Mouse (Mus musculus) C2C12 (cell line): Measurements from ENCODE around the gene Tfap2a. TPM values are rescaled to one million over a fixed set of nuclear protein-coding genes. Genes with fewer than 3 reads are reported as not detected.

Experiments used
- H3K27me3 ChIP-seq: one replicate; pipeline ENCODE4 v1.6.1; 2011; ENCODE audit not compliant: control insufficient read depth, insufficient read depth, insufficient read length
- H3K36me3 ChIP-seq: one replicate; pipeline ENCODE4 v1.6.1; 2011; ENCODE audit not compliant: control insufficient read depth, insufficient read depth
- H3K4me3 ChIP-seq: one replicate; pipeline ENCODE4 v1.5.1; 2011; ENCODE audit warnings: mild to moderate bottlenecking, control low read depth; ENCODE audit not compliant: poor library complexity, insufficient read depth, severe bottlenecking
- H3K79me2 ChIP-seq: one replicate; pipeline ENCODE4 v1.6.1; 2011; ENCODE audit not compliant: control insufficient read depth, insufficient read depth
- H3K79me3 ChIP-seq: one replicate; pipeline ENCODE4 v1.6.1; 2011; ENCODE audit warnings: low read depth, control low read depth
- H3ac ChIP-seq: one replicate; pipeline ENCODE3; 2011; ENCODE audit warnings: low read depth; ENCODE audit not compliant: control insufficient read depth, insufficient read length
- CEBPB ChIP-seq: IDR thresholded peaks from one replicate; pipeline ENCODE4 v1.6.1; 2011; ENCODE audit warnings: low read depth, mild to moderate bottlenecking, control low read depth, moderate library complexity
- CTCF ChIP-seq: IDR thresholded peaks from one replicate; pipeline ENCODE4 v1.5.1; 2011; ENCODE audit not compliant: control insufficient read depth, insufficient read depth, insufficient read length
- FOSL1 ChIP-seq: IDR thresholded peaks from one replicate; pipeline ENCODE4 v1.8.0; 2011; ENCODE audit warnings: mild to moderate bottlenecking, low read length; ENCODE audit not compliant: poor library complexity, insufficient read depth, severe bottlenecking
- MAX ChIP-seq: IDR thresholded peaks from one replicate; pipeline ENCODE4 v1.6.1; 2011; ENCODE audit warnings: mild to moderate bottlenecking, control low read depth
- MYOD1 ChIP-seq: IDR thresholded peaks from one replicate; pipeline ENCODE4 v1.6.1; 2011; ENCODE audit warnings: low read depth; ENCODE audit not compliant: control insufficient read depth, insufficient read length
- MYOG ChIP-seq: IDR thresholded peaks from one replicate; pipeline ENCODE4 v1.6.1; 2011; ENCODE audit not compliant: control insufficient read depth, insufficient read length; ENCODE audit errors: extremely low read depth
- USF1 ChIP-seq: IDR thresholded peaks from one replicate; pipeline ENCODE4 v1.6.1; 2011; ENCODE audit warnings: low read depth, mild to moderate bottlenecking, control low read depth, moderate library complexity
- polyA plus RNA-seq: library from polyadenylated mRNA; unstranded; fragments of >200 nt; fragmentation: generic; extraction: Trizol; gene quantifications from one replicate; pipeline ENCODE4 v1.2.1, GENCODE M21; 2012; ENCODE audit warnings: missing spikeins

Gene Tfap2a
- polyA plus RNA-seq, 1 experiment: 0.89 TPM

- Histone ChIP-seq H3K4me3 (no peak overlapping the region), H3K79me2 (no peaks in the 10 kb centered on the region), H3K79me3 (no peaks in the 10 kb centered on the region), H3K27me3 (peaks cover 6% of the 10 kb centered on the region), H3ac (no peak overlapping the region), H3K36me3 (no peaks in the 10 kb centered on the region)
- no peak for TF ChIP-seq MYOD1
These were observed 21.1 kb downstream of the Tfap2a start for GRCm38 (mm10) chr13:40716771-40717716.

GRCm38 (mm10) chr13:40714531-40714930 is 23.6 kb downstream of the Tfap2a start:
- no peaks in the 10 kb centered on the region for H3K36me3 ChIP-seq
- peaks cover 21% of the 10 kb centered on the region for H3K27me3 ChIP-seq
- TF ChIP-seq MYOG (no peak), CTCF (no peak), MAX (no peak), CEBPB (no peak), FOSL1 (no peak), MYOD1 (no peak), USF1 (no peak)
- H3K4me3 ChIP-seq: no peak overlapping the region
- no peaks in the 10 kb centered on the region for H3K79me2 ChIP-seq
- no peaks in the 10 kb centered on the region for H3K79me3 ChIP-seq
- no peak overlapping the region for H3ac ChIP-seq

DNA sequence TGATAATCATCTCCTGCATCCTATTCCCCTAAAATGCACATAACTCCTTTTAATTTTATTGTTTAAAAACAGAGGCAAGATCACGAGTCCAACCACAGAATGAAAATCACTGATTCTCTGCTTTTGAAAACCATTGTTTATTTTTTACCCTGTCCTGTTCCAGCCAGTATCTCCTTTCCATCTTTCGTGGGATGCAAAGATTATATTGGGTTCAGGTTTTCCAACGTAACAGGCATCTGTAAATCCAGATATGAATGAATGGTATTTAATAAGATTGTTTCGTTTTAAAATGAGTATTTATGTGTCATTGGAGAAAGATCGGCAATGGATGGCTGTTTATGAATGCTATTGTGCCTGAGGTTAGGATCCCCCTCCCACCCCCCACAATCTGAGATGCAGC is 24.5 kb downstream of the Tfap2a start:
- H3K4me3 ChIP-seq: no peak overlapping the region
- no peaks in the 10 kb centered on the region for H3K79me3 ChIP-seq
- TF ChIP-seq CTCF: no peak
- no peak for TF ChIP-seq USF1
- no peak for TF ChIP-seq MAX
- TF ChIP-seq FOSL1: no peak
- TF ChIP-seq CEBPB: no peak
- no peak for TF ChIP-seq MYOD1
- TF ChIP-seq MYOG: no peak
- H3ac ChIP-seq: no peak overlapping the region
- peaks cover 29% of the 10 kb centered on the region for H3K27me3 ChIP-seq
- H3K79me2 ChIP-seq: no peaks in the 10 kb centered on the region
- no peaks in the 10 kb centered on the region for H3K36me3 ChIP-seq

GRCm38 (mm10) chr13:40713241-40713640 is 24.9 kb downstream of the Tfap2a start:
- Histone ChIP-seq H3K79me2 (no peaks in the 10 kb centered on the region), H3K36me3 (no peaks in the 10 kb centered on the region), H3K27me3 (peaks cover 29% of the 10 kb centered on the region)

GRCm38 (mm10) chr13:40712526-40712832 is 25.7 kb downstream of the Tfap2a start:
- H3ac ChIP-seq: no peak overlapping the region
- peaks cover 33% of the 10 kb centered on the region for H3K27me3 ChIP-seq
- TF ChIP-seq FOSL1: no peak
- no peak for TF ChIP-seq USF1
- TF ChIP-seq CEBPB: no peak
- no peak for TF ChIP-seq MAX
- TF ChIP-seq CTCF: no peak
- no peak for TF ChIP-seq MYOD1
- no peak for TF ChIP-seq MYOG
- H3K79me2 ChIP-seq: no peaks in the 10 kb centered on the region
- H3K79me3 ChIP-seq: no peaks in the 10 kb centered on the region
- H3K36me3 ChIP-seq: no peaks in the 10 kb centered on the region
- no peak overlapping the region for H3K4me3 ChIP-seq

More at GRCm38 (mm10) chr13:40713241-40713640, 24.9 kb downstream of the Tfap2a start:
- no peaks in the 10 kb centered on the region for H3K79me3 ChIP-seq
- no peak overlapping the region for H3ac ChIP-seq
- no peak overlapping the region for H3K4me3 ChIP-seq
- TF ChIP-seq FOSL1: no peak
- TF ChIP-seq USF1: no peak
- TF ChIP-seq MAX: no peak
- TF ChIP-seq MYOG: no peak
- no peak for TF ChIP-seq CTCF
- TF ChIP-seq CEBPB: no peak
- TF ChIP-seq MYOD1: no peak

- H3K36me3 ChIP-seq: no peaks in the 10 kb centered on the region
- no peak overlapping the region for H3K4me3 ChIP-seq
- H3K79me3 ChIP-seq: no peaks in the 10 kb centered on the region
- H3K79me2 ChIP-seq: no peaks in the 10 kb centered on the region
- H3ac ChIP-seq: no peak overlapping the region
- TF ChIP-seq FOSL1 (no peak), MYOG (no peak), MAX (no peak), USF1 (no peak), CEBPB (no peak), MYOD1 (no peak), CTCF (no peak)
- peaks cover 30% of the 10 kb centered on the region for H3K27me3 ChIP-seq
These were observed 26.3 kb downstream of the Tfap2a start for GRCm38 (mm10) chr13:40711661-40712525.
